Mouse (Mus musculus): ENCODE measurements around the gene Fahd2a.

GRCm38 (mm10) chr2:127459341-127459740, 15.0 kb upstream of the Fahd2a start:
- TF ChIP-seq CTCF (IDR thresholded peaks at IDR 0.05; ENCODE audit: low read depth, low read length), result no peak
- TF ChIP-seq POLR2A (IDR thresholded peaks at IDR 0.05; ENCODE audit: insufficient read depth, low read length), result no peak
- TF ChIP-seq EP300 (IDR thresholded peaks at IDR 0.05; ENCODE audit: insufficient read depth, low read depth, low read length), result no peak

Measured in ES-Bruce4 (cell line).